11 mouse cellular contexts compared by ENCODE assay signal in the genomic region with DNA sequence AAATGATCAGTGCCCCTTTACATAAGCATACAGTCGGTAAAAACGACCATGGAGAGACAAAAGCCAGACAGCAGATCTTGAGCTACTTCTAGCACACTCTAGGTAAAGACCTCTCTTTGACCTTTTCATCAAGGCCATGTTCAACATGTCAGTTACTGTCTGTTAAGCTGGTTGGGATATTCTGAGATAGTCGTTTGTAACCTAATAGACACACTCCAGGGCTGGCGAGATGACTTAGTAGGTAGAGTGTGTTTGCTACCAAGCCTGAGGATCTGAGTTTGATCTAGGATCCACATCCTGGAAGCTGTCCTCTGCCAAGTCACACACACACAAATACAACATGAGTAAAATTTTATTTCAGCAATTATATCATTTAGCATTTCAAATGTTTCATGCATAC.
"Had no signal": no experiment of that assay in that cellular context is flagged by ENCODE, and none has a peak within 500 bp of the region (broad histone marks: within the 10 kb centered on the region; RNA-seq: fewer than 3 reads in every experiment).

No protein-coding gene starts in this region.

- H3K4me1 ChIP-seq: limb, embryonic 15.5 days; neural tube, embryonic 15.5 days had no signal

- H3K9ac ChIP-seq: limb, embryonic 15.5 days; lung, embryonic 14.5 days; neural tube, embryonic 15.5 days had no signal

- H3K4me3 ChIP-seq: limb, embryonic 15.5 days; myocyte; neural tube, embryonic 15.5 days had no signal

- H3K9me3 ChIP-seq: limb, embryonic 15.5 days; neural tube, embryonic 15.5 days had no signal

- DNase-seq: kidney, adult 11 months; kidney, adult 9 months; kidney, postnatal 36 days; midbrain, embryonic 14.5 days; right cerebral cortex, adult 18-20 months; right cerebral cortex, postnatal 25 days had no signal

- H3K27me3 ChIP-seq: limb, embryonic 15.5 days; neural tube, embryonic 15.5 days had no signal

- H3K4me2 ChIP-seq: limb, embryonic 15.5 days; lung, embryonic 14.5 days; neural tube, embryonic 15.5 days had no signal

- H3K27ac ChIP-seq: kidney, postnatal 0 days; limb, embryonic 15.5 days; neural tube, embryonic 15.5 days had no signal
